ENCODE assay signal across 28 mouse cellular contexts in the genomic region with DNA sequence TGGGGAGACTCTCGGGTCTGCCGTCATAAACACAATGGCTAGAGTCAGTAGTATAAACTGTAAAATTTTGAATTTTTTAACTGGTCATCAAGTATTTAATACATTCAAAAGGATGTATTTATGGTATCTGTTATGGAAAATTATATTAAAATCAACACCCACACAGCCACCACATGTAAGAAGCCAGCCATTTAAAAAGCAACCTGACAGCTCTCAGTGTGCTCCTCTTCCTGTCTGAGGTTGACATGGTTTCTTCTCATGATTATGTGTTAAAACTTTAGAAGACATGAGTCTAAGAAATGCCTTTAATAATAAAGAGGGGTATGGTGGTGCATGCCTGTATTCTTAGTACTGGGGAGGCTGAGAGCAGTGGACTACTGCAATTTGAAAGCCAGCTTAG.
DNase-seq lines count a peak whose midpoint lies in the region; ATAC-seq and TF ChIP-seq lines count a peak whose summit lies in the region.
"Had no signal": no experiment of that assay in that cellular context is flagged by ENCODE, and none has a peak within 500 bp of the region (broad histone marks: within the 10 kb centered on the region; RNA-seq: fewer than 3 reads in every experiment).

No protein-coding gene starts in this region.

- no peak for DNase-seq in liver, postnatal 0 days
- no peak for DNase-seq in liver
- DNase-seq in CD4-positive, CD25-positive, alpha-beta regulatory T cell, adult 2 months (ENCODE audit: low read depth, low spot score), result peak; percentile 51
- DNase-seq in naive thymus-derived CD4-positive, alpha-beta T cell, adult 2 months (ENCODE audit: low read depth), result peak; percentile 49
- DNase-seq in gastrocnemius, adult 18-20 months (ENCODE audit: low spot score), result no peak
- no peak for DNase-seq in gastrocnemius, postnatal 36 days
- no peak for DNase-seq in left cerebral cortex, postnatal 36 days (ENCODE audit: low spot score in 2 of 2)
- DNase-seq: adrenal gland, adult 2 months; adrenal gland, postnatal 10 days; adrenal gland, postnatal 25 days; cerebellum, adult 11 months; cerebellum, adult 18-20 months; cerebellum, adult 8-10 months; cerebellum, adult 9-11 months; cerebellum, postnatal 14 days; cerebellum, postnatal 36 days; embryo, embryonic 11 days had no signal

- H3K4me3 ChIP-seq in liver, postnatal 0 days (ENCODE audit: low read depth, low read length), result no peak overlapping the region
- H3K4me3 ChIP-seq: embryonic facial prominence, embryonic 13.5 days; embryonic facial prominence, embryonic 15.5 days; erythroblast, embryonic 14.5 days; forebrain, embryonic 10.5 days; forebrain, embryonic 12.5 days had no signal

- H3K4me2 ChIP-seq in liver, postnatal 0 days (ENCODE audit: low read depth, low read length), result no peak overlapping the region
- H3K4me2 ChIP-seq: embryonic facial prominence, embryonic 13.5 days; embryonic facial prominence, embryonic 15.5 days; forebrain, embryonic 12.5 days had no signal

- whole genome bisulfite sequencing in liver, postnatal 0 days (ENCODE audit: insufficient replicate concordance), result 91% methylated on average over 2 of the region's 2 CpGs

- H3K9me3 ChIP-seq in liver, postnatal 0 days (ENCODE audit: low read length), result no peaks in the 10 kb centered on the region
- H3K9me3 ChIP-seq: embryonic facial prominence, embryonic 13.5 days; embryonic facial prominence, embryonic 15.5 days; forebrain, embryonic 10.5 days; forebrain, embryonic 12.5 days; G1E had no signal

- no peak overlapping the region for H3K27ac ChIP-seq in liver, postnatal 0 days (ENCODE audit: low read depth)
- H3K27ac ChIP-seq: embryonic facial prominence, embryonic 13.5 days; embryonic facial prominence, embryonic 15.5 days; forebrain, embryonic 10.5 days; forebrain, embryonic 12.5 days had no signal

- H3K9ac ChIP-seq in liver, postnatal 0 days (replicated peaks), result 0 out of 2 replicates have a peak overlapping the region, but pooled peaks have one; percentile 18
- H3K9ac ChIP-seq: embryonic facial prominence, embryonic 13.5 days; embryonic facial prominence, embryonic 15.5 days; forebrain, embryonic 12.5 days had no signal

- H3K4me1 ChIP-seq in liver, postnatal 0 days (ENCODE audit: insufficient read depth), result peaks cover 30% of the 10 kb centered on the region
- H3K4me1 ChIP-seq: embryonic facial prominence, embryonic 13.5 days; embryonic facial prominence, embryonic 15.5 days; forebrain, embryonic 12.5 days had no signal

- no peak for TF ChIP-seq CTCF in liver, postnatal 0 days (IDR thresholded peaks at IDR 0.05; ENCODE audit: low read depth)

- no peaks in the 10 kb centered on the region for H3K27me3 ChIP-seq in liver, postnatal 0 days (ENCODE audit: insufficient read depth, low read length)
- H3K27me3 ChIP-seq: CH12.LX; embryonic facial prominence, embryonic 13.5 days; embryonic facial prominence, embryonic 15.5 days; forebrain, embryonic 12.5 days; Patski had no signal

- no peak for TF ChIP-seq EP300 in liver, postnatal 0 days (IDR thresholded peaks at IDR 0.05; ENCODE audit: low read depth)

- ATAC-seq in liver, postnatal 0 days, result no peak
- ATAC-seq in activated CD4-positive, CD25-positive, alpha-beta regulatory T cell, adult 4 months, result peak; percentile 77
- ATAC-seq: forebrain, embryonic 14.5 days; forebrain, embryonic 16.5 days; Patski had no signal

- intact Hi-C loops in gastrocnemius, postnatal 36 days (cut with DNase I), result no loop called here
- intact Hi-C loops in left cerebral cortex, postnatal 36 days (cut with DNase I), result no loop called here

- H3K36me3 ChIP-seq in liver, postnatal 0 days (replicated peaks; ENCODE audit: insufficient read depth, low read length), result peaks cover 1% of the 10 kb centered on the region; the same call in 1 of the 2 replicates
- H3K36me3 ChIP-seq: embryonic facial prominence, embryonic 13.5 days; embryonic facial prominence, embryonic 15.5 days; forebrain, embryonic 10.5 days; forebrain, embryonic 12.5 days had no signal

Comparison
In these comparisons a context has a peak if more than half of its experiments do, and no peak if none do; other contexts are left out.
1. DNase-seq: peak in CD4-positive, CD25-positive, alpha-beta regulatory T cell, adult 2 months (single experiment) and naive thymus-derived CD4-positive, alpha-beta T cell, adult 2 months (single experiment); none in liver, postnatal 0 days (single experiment), liver (single experiment), gastrocnemius, adult 18-20 months (single experiment), gastrocnemius, postnatal 36 days (0 of 2) and left cerebral cortex, postnatal 36 days (0 of 2).